Mouse (Mus musculus) CH12.LX (cell line): Measurements from ENCODE around the gene Mroh2a. TPM values are rescaled to one million over a fixed set of nuclear protein-coding genes. Genes with fewer than 3 reads are reported as not detected.

Source experiments
- DNase-seq: peaks from one replicate; pipeline ENCODE4 v3.0.0-alpha.2; 2013; ENCODE audit errors: extremely low read depth
- H3K27ac ChIP-seq: 2 replicates; pipeline ENCODE4 v1.5.1; 2012; ENCODE audit warnings: low read depth, mild to moderate bottlenecking, control low read depth, moderate library complexity; ENCODE audit not compliant: insufficient read depth
- H3K27me3 ChIP-seq: replicated peaks from 2 replicates; pipeline ENCODE3; 2012; ENCODE audit warnings: inconsistent platforms
- H3K36me3 ChIP-seq, 2 experiments: replicated peaks in 1 of 2; 2 replicates each; pipeline versions ENCODE3 to v1.6.1; 2012; ENCODE audit warnings: inconsistent platforms in 1 of 2, low read length in 1 of 2, mild to moderate bottlenecking in 1 of 2, mixed read lengths in 1 of 2, moderate library complexity in 1 of 2; ENCODE audit not compliant: control insufficient read depth in 1 of 2, insufficient read depth in 1 of 2
- H3K4me1 ChIP-seq, 2 experiments: 2 replicates each; pipeline ENCODE4 v1.6.1; 2012; ENCODE audit warnings: inconsistent platforms in 1 of 2, moderate library complexity in 1 of 2; ENCODE audit not compliant: insufficient read depth in 2 of 2, control insufficient read depth in 1 of 2
- H3K4me2 ChIP-seq: 2 replicates; pipeline ENCODE4 v1.6.1; 2012; ENCODE audit warnings: low read depth, mild to moderate bottlenecking, control low read depth; ENCODE audit not compliant: poor library complexity, insufficient read depth, severe bottlenecking
- H3K4me3 ChIP-seq, 3 experiments: fragments of 150-350 bp in 1 of 3; sonication (generic) in 1 of 3; replicated peaks in 1 of 3; 2 replicates each; pipeline versions ENCODE3 to v1.5.1; 2011 to 2012; ENCODE audit warnings: low read depth in 2 of 3, low read length in 2 of 3, mild to moderate bottlenecking in 2 of 3, moderate library complexity in 2 of 3, control low read depth in 1 of 3, improper control_type of control experiment in 1 of 3, inconsistent platforms in 1 of 3, mixed read lengths in 1 of 3; ENCODE audit not compliant: poor library complexity in 1 of 3
- H3K79me2 ChIP-seq: replicated peaks from 2 replicates; pipeline ENCODE4 v1.6.1; 2012; ENCODE audit warnings: mild to moderate bottlenecking, moderate library complexity; ENCODE audit not compliant: control insufficient read depth, poor library complexity, insufficient read depth, severe bottlenecking; ENCODE audit errors: extremely low read depth
- H3K9ac ChIP-seq: 2 replicates; pipeline ENCODE4 v1.6.1; 2012; ENCODE audit warnings: low read depth, mild to moderate bottlenecking, control low read depth, moderate library complexity; ENCODE audit not compliant: insufficient read depth
- H3K9me3 ChIP-seq: replicated peaks from 2 replicates; pipeline ENCODE3; 2012; ENCODE audit warnings: low read length, inconsistent platforms, mixed read lengths
- CHD2 ChIP-seq: IDR thresholded peaks from 2 replicates; pipeline ENCODE4 v1.6.1; 2011; ENCODE audit warnings: low read length, improper control_type of control experiment
- CTCF ChIP-seq, 2 experiments: IDR thresholded peaks in 1 of 2; conservative IDR thresholded peaks in 1 of 2; 2 replicates each; pipeline ENCODE4 v1.5.1; 2011 to 2012; ENCODE audit warnings: low read depth in 2 of 2, low read length in 2 of 2, improper control_type of control experiment in 1 of 2, inconsistent platforms in 1 of 2, mild to moderate bottlenecking in 1 of 2, moderate library complexity in 1 of 2
- ETS1 ChIP-seq: conservative IDR thresholded peaks from 2 replicates; pipeline ENCODE4 v1.6.1; 2012; ENCODE audit warnings: low read depth, mild to moderate bottlenecking, inconsistent platforms, low read length, improper control_type of control experiment, moderate library complexity
- GABPA ChIP-seq: IDR thresholded peaks from 2 replicates; pipeline ENCODE4 v1.6.1; 2012; ENCODE audit warnings: low read depth, low read length, improper control_type of control experiment, inconsistent platforms; ENCODE audit not compliant: insufficient replicate concordance
- HCFC1 ChIP-seq: IDR thresholded peaks from 2 replicates; pipeline ENCODE4 v1.6.1; 2012; ENCODE audit warnings: low read depth, mild to moderate bottlenecking, inconsistent platforms, low read length, improper control_type of control experiment
- IRF4 ChIP-seq: IDR thresholded peaks from 2 replicates; pipeline ENCODE4 v1.6.1; 2014; ENCODE audit warnings: low read depth, mild to moderate bottlenecking, inconsistent platforms, low read length, improper control_type of control experiment
- JUND ChIP-seq: conservative IDR thresholded peaks from 2 replicates; pipeline ENCODE4 v1.6.1; 2011; ENCODE audit warnings: low read depth, low read length, improper control_type of control experiment
- KAT2A ChIP-seq: IDR thresholded peaks from 2 replicates; pipeline ENCODE4 v1.6.1; 2012; ENCODE audit warnings: low read length, improper control_type of control experiment, inconsistent platforms; ENCODE audit not compliant: insufficient replicate concordance
- MAFK ChIP-seq: IDR thresholded peaks from 2 replicates; pipeline ENCODE4 v1.6.1; 2011; ENCODE audit warnings: low read length, improper control_type of control experiment; ENCODE audit not compliant: insufficient replicate concordance
- MAZ ChIP-seq: IDR thresholded peaks from 2 replicates; pipeline ENCODE4 v1.6.1; 2012; ENCODE audit warnings: low read depth, mild to moderate bottlenecking, inconsistent platforms, low read length, improper control_type of control experiment, moderate library complexity
- MEF2A ChIP-seq: IDR thresholded peaks from 2 replicates; pipeline ENCODE4 v1.6.1; 2014; ENCODE audit warnings: low read depth, mild to moderate bottlenecking, inconsistent platforms, low read length, improper control_type of control experiment, borderline replicate concordance
- PAX5 ChIP-seq: IDR thresholded peaks from 2 replicates; pipeline ENCODE4 v1.6.1; 2012; ENCODE audit warnings: low read length, inconsistent platforms, mixed read lengths
- POLR2A ChIP-seq: IDR thresholded peaks from 2 replicates; pipeline ENCODE4 v1.6.1; 2011; ENCODE audit warnings: low read depth, mild to moderate bottlenecking, improper control_type of control experiment, low read length
- POLR2AphosphoS2 ChIP-seq: IDR thresholded peaks from 2 replicates; pipeline ENCODE4 v1.6.1; 2011; ENCODE audit warnings: low read depth, low read length, improper control_type of control experiment
- RAD21 ChIP-seq: IDR thresholded peaks from 2 replicates; pipeline ENCODE4 v1.6.1; 2011; ENCODE audit warnings: low read depth, mild to moderate bottlenecking, low read length, improper control_type of control experiment, moderate library complexity
- SIN3A ChIP-seq: IDR thresholded peaks from 2 replicates; pipeline ENCODE4 v1.6.1; 2012; ENCODE audit warnings: low read length, improper control_type of control experiment, inconsistent platforms
- SMC3 ChIP-seq: IDR thresholded peaks from 2 replicates; pipeline ENCODE4 v1.6.1; 2011; ENCODE audit warnings: low read depth, low read length, improper control_type of control experiment
- UBTF ChIP-seq: IDR thresholded peaks from 2 replicates; pipeline ENCODE4 v1.6.1; 2012; ENCODE audit warnings: low read depth, mild to moderate bottlenecking, inconsistent platforms, low read length, improper control_type of control experiment, moderate library complexity
- USF1 ChIP-seq: IDR thresholded peaks from 2 replicates; pipeline ENCODE4 v1.6.1; 2014; ENCODE audit warnings: low read depth, mild to moderate bottlenecking, inconsistent platforms, low read length, improper control_type of control experiment
- USF2 ChIP-seq: conservative IDR thresholded peaks from 2 replicates; pipeline ENCODE4 v1.6.1; 2011; ENCODE audit warnings: low read depth, low read length, improper control_type of control experiment
- ZC3H11A ChIP-seq: IDR thresholded peaks from 2 replicates; pipeline ENCODE4 v1.6.1; 2012; ENCODE audit warnings: low read depth, mild to moderate bottlenecking, inconsistent platforms, low read length, improper control_type of control experiment
- ZKSCAN1 ChIP-seq: IDR thresholded peaks from 2 replicates; pipeline ENCODE4 v1.6.1; 2012; ENCODE audit warnings: low read depth, inconsistent platforms, low read length, improper control_type of control experiment, borderline replicate concordance
- dilution Hi-C: fragments of 300-500 bp; cut with MboI; formaldehyde crosslinking; loops from 2 replicates; pipeline ENCODE4 v1.14.3; 2020; ENCODE audit warnings: low sequenced_read_pairs; ENCODE audit not compliant: extremely low pct_unique_long_range_greater_than_20kb, extremely low pct_ligation_motif_present
- in situ Hi-C: fragments of 300-500 bp; cut with MboI; formaldehyde crosslinking; loops from 3 replicates; pipeline ENCODE4 v1.14.3; 2019; ENCODE audit warnings: low sequenced_read_pairs, low pct_ligation_motif_present, low pct_unique_long_range_greater_than_20kb, mixed read lengths
- polyA plus RNA-seq: library from polyadenylated mRNA; unstranded; fragments of >175 nt; gene quantifications from 2 replicates; pipeline ENCODE4 v1.2.1, GENCODE M21; 2012; ENCODE audit warnings: low read depth; ENCODE audit not compliant: insufficient read length
- total RNA-seq, 2 experiments: library from RNA; depleted of rRNA; stranded (reverse); fragments of 300-350 nt in 1 of 2; fragments of >200 nt in 1 of 2; gene quantifications; 2 replicates each; pipeline ENCODE4 v1.2.3; 2012 to 2014

The Mroh2a gene
- total and polyA plus RNA-seq, 3 experiments: 0.17 to 1.0 TPM; not detected in 1

GRCm38 (mm10) chr1:88262961-88263360 is 36.2 kb downstream of the Mroh2a start:
- Histone ChIP-seq H3K79me2 (no peaks in the 10 kb centered on the region), H3K9ac (no peak overlapping the region), H3K4me1 (peaks cover 2 to 29% of the 10 kb centered on the region in 2 experiments; a peak in 3 of 4 replicates), H3K4me3 (no peak overlapping the region), H3K4me2 (no peak overlapping the region), H3K27ac (no peak overlapping the region), H3K9me3 (peaks cover 13% of the 10 kb centered on the region), H3K36me3 (peaks cover 51 to 82% of the 10 kb centered on the region in 2 experiments), H3K27me3 (no peaks in the 10 kb centered on the region)
- dilution Hi-C loops: no loop called here
- in situ Hi-C loops: no loop called here
- TF ChIP-seq POLR2A (no peak), USF2 (no peak), ZC3H11A (no peak), SMC3 (no peak)
- DNase-seq: no peak

DNA sequence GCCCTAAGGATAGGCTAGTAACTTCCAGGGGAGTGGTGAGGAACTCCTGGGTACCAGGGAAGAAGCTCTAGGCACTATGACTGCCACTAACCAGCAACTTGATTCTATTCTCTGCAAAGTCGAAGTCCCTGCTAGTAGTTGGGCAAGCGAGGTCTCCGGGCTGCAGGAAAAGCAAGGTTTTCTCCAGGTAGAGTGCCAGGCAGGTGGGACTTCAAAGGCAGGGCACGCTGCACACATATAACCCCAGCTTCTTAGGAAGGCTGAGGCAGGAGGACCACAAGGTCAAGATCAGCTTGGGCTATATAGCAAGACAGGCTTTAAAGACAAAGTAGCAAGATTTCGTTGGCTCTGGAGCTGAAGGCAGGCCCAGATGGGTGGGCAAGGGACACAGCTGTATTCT is 37.0 kb downstream of the Mroh2a start:
- TF ChIP-seq RAD21 (no peak), KAT2A (no peak), ETS1 (no peak), SIN3A (no peak), POLR2AphosphoS2 (no peak), MEF2A (no peak), JUND (no peak), PAX5 (no peak), MAFK (no peak), HCFC1 (no peak), POLR2A (no peak), UBTF (no peak), CTCF (conservative IDR thresholded peaks at IDR 0.05 in 1 of 2, IDR thresholded peaks at IDR 0.05 in 1 of 2; ENCODE audit: low read depth in 2 of 2, low read length in 2 of 2) (no peak), GABPA (no peak), IRF4 (no peak), USF1 (no peak), ZKSCAN1 (no peak), CHD2 (no peak), MAZ (no peak)
- no peaks in the 10 kb centered on the region for H3K79me2 ChIP-seq
- H3K9ac ChIP-seq: no peak overlapping the region
- no peaks in the 10 kb centered on the region for H3K27me3 ChIP-seq
- in situ Hi-C loops: no loop called here
- H3K27ac ChIP-seq: no peak overlapping the region
- no peak for DNase-seq
- peaks cover 12% of the 10 kb centered on the region for H3K9me3 ChIP-seq
- H3K4me3 ChIP-seq: no peak overlapping the region
- H3K4me1 ChIP-seq: peaks cover 2 to 29% of the 10 kb centered on the region in 2 experiments; a peak in 3 of 4 replicates
- peaks cover 60 to 90% of the 10 kb centered on the region in 2 experiments for H3K36me3 ChIP-seq
- no peak overlapping the region for H3K4me2 ChIP-seq
- dilution Hi-C loops: no loop called here
